Mouse (Mus musculus) R1 (cell line): ENCODE measurements at regions not wholly inside any gene's neighbourhood (a gene's known extent, or its start where the extent isn't known, plus 50 kb on each side); places are given as distances from the start of the nearest gene placed in this dataset.

Experiments used
- DNase-seq: peaks from one replicate; pipeline ENCODE4 v3.0.0-alpha.2; 2018; ENCODE audit warnings: low read depth, low spot score

DNA sequence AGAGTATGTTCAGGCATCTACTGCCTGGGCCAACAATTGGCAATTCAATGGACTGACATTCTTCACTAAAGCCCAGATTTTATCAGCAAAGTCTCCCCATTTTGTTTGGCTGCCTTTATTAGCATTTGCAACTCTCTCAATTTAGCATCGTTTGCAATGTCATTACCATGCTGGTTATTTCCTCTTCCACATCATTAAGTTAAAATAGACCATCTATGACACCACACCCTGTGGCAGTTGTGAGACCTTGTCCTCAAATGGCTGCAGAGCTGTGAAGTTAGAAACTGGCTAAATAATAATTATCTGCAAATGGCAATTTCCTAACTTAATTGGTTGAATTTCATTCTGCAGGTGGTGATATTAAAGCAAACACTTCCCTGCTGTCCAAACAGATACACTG, 381.8 kb downstream of the H2al1n start:
- DNase-seq = no peak

DNA sequence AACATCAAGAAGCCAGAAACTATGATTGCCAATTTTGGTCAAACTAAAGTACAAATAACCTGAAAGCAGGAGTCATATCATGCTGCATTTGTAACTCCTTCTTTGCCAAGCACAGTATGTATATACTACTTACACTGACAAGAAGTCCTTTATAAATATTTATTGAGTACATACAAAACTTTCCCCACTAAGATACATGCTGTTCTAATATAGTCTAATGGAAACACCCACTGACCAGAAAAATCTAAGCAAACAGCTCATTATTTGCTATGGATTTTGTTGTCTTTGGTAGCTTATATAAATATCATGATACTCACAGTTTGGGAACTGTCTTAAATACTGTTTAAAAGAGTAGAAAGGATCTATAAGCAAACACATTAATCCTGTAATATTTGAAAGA, 385.9 kb downstream of the H2al1n start:
- DNase-seq = no peak

DNA sequence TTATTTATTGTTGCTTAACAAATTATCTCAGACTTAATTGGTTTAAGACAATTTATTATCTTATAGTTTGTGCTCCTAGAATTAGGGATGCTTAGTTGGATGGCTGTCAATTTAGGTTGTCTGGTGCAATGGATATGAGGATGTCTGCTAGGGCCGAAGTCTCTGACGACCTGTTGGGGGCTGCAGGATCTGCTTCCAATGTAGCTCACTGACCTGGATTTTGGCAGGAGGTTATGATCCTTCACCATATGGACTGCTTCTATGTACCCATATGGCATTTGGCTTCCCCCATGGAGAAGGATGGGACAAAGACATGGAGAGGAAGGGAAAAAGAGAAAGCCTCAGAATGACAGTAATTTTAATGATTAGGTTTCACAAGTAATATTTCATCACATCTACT, 391.0 kb downstream of the H2al1n start:
- DNase-seq = no peak

DNA sequence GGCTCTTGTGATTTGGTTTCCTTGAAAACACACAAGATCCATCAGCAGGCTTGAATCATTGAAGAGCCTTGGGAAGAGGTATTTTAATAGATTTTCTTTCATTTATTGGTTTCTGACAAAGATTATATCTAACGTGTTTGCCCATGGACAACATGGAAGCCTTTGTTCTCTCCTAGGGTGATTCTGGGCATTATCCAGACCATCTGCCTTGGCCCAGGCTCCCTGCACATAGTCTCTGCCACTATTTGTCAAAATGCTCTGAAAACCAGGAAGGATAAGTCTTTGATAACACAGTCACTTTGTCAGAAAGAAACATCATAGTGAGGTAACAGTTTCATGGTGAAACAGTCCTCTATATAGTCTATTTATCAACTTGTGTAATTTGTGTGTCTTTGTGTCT, 398.2 kb downstream of the H2al1n start:
- DNase-seq = no peak

DNA sequence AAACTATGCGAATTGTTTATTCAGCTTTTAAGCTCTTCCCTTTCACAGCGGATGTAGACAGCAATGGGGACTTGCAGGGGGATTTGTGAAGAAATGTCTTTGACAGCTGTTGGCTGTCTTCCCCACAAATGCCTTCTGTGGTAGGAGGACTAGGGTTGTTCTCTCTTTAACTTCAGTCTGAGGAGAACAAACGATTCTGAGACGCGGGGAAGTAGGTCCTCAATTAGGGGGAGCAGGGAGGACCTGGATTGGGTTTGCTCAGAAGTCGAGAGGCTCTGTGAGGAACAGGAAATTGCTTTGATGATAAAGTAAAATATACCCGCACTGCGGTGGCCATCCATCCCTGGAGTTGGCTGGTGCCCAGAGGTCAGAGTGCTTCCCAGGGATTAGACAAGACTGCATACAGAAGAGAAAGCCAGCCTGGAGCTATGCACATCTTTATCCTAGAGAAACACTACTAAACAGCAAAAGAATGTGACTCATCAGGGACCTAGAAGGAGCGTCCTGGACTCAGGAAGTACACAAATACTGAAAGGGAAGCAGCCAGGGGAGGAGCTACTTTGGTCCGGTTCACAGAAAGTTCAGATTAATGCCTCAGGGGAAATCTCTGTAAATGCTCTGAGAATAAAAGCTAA, 417.4 kb downstream of the H2al1n start:
- DNase-seq = peak; percentile 75

DNA sequence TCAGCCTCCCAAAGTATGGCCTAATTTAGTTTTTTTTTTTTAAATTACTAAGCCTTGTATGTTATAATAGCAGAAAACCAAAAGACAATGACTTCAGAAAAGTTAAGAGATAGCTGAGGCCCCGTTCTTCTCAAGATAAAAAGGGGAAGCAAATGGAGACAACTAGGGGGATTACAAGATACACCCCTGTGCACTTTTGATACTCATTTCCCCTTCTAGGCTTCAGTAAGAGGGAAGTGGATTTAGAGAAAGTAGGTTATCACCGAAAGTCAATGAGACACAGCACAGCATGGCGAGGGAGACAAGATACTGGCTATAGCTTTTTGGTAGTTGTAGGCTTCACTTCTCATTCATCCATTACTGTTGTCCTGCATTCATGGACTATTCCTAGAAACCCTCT, 428.4 kb downstream of the H2al1n start:
- no peak for DNase-seq

DNA sequence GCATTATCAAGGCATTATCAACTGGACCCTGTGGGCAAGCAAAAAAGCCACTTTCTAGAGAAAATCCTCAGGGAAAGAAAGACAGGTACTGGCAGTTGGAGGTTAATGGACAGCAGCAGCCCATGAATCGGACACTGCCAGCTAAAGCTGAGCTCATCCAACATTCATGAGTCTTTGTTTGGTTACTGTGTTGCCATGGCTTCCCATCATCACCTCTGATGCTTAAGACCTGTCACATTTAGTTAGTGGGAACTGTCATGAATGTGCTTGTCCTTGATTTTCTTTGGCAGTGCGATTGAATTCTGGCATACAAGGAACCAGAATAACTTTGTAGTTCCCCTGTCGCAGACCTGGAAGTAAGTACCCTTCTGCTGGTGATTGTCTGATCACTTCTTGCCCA, 453.9 kb downstream of the H2al1n start:
- no peak for DNase-seq

DNA sequence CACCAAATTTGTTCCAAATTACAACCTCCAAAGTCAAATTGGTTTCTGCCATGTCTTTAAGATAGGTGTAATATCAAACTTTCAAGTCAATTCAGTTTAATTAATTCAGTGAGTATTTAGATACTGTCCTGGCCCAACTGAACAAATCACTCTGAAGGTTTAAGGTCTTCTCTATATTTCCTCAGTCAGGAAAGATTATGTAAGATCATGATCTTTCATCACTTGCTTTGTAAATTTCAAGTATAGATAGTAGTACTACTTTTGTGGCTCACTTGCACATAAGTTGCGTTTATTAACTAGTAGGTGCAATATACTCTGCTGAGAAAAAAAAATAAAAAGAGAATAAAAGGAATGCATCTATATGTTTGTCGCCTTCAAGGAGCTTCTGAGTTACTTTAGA, 485.4 kb downstream of the H2al1n start:
- no peak for DNase-seq

DNA sequence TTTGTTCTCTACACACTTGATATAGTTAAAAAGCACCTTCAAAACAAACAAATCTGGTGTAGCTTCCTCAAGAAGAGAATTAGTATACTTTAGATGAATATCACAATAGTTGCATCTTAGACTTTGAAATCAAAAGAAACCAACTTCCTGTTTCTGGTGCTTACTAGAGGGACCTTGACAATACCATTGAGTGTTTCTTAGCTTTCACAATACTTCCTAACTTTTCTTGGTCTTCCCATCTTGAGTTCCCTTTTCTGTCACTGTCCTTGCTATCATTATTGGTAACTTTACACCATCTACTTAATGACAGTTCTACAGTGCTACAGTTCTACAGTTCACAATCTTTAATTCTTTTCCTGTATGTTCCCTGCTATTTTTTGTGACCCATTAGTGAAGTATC, 528.1 kb downstream of the H2al1n start:
- DNase-seq = no peak
